Mouse (Mus musculus): ENCODE measurements at regions not wholly inside any gene's neighbourhood (a gene's known extent, or its start where the extent isn't known, plus 50 kb on each side); places are given as distances from the start of the nearest gene placed in this dataset.

GRCm38 (mm10) chr4:56160551-56161256 is 579.2 kb upstream of the Gm26657 start:
- no peaks in the 10 kb centered on the region for H3K9me3 ChIP-seq (ENCODE audit: control insufficient read depth)
- no peak for TF ChIP-seq CTCF (IDR thresholded peaks at IDR 0.05; ENCODE audit: low read depth)
- no peaks in the 10 kb centered on the region for H3K27me3 ChIP-seq (replicated peaks; ENCODE audit: control insufficient read depth, insufficient read depth, low read length)
- no peaks in the 10 kb centered on the region for H3K36me3 ChIP-seq (ENCODE audit: control insufficient read depth, insufficient read depth)
- H3K9ac ChIP-seq (ENCODE audit: low read depth, low read length), result no peak overlapping the region
- 82% methylated on average over 13 of the region's 13 CpGs for WGBS
- H3K27ac ChIP-seq (ENCODE audit: low read depth, low read length), result no peak overlapping the region
- H3K4me3 ChIP-seq (ENCODE audit: low read depth, low read length), result no peak overlapping the region
- no peak for ATAC-seq
- no peaks in the 10 kb centered on the region for H3K4me1 ChIP-seq (replicated peaks; ENCODE audit: control insufficient read depth, insufficient read depth, low read length)
- no peak overlapping the region for H3K4me2 ChIP-seq (replicated peaks; ENCODE audit: low read depth)

GRCm38 (mm10) chr4:56157521-56158065 is 582.3 kb upstream of the Gm26657 start:
- no peaks in the 10 kb centered on the region for H3K9me3 ChIP-seq (ENCODE audit: control insufficient read depth)
- ATAC-seq, result no peak
- H3K4me3 ChIP-seq (ENCODE audit: low read depth, low read length), result no peak overlapping the region
- H3K27ac ChIP-seq (ENCODE audit: low read depth, low read length), result no peak overlapping the region
- H3K4me2 ChIP-seq (replicated peaks; ENCODE audit: low read depth), result no peak overlapping the region
- TF ChIP-seq CTCF (IDR thresholded peaks at IDR 0.05; ENCODE audit: low read depth), result no peak
- H3K27me3 ChIP-seq (replicated peaks; ENCODE audit: control insufficient read depth, insufficient read depth, low read length), result no peaks in the 10 kb centered on the region
- no peak overlapping the region for H3K9ac ChIP-seq (ENCODE audit: low read depth, low read length)
- H3K4me1 ChIP-seq (replicated peaks; ENCODE audit: control insufficient read depth, insufficient read depth, low read length), result no peaks in the 10 kb centered on the region
- WGBS, result 58% methylated on average over 3 of the region's 3 CpGs
- no peaks in the 10 kb centered on the region for H3K36me3 ChIP-seq (ENCODE audit: control insufficient read depth, insufficient read depth)

GRCm38 (mm10) chr4:56150716-56151115 is 589.2 kb upstream of the Gm26657 start:
- no peak overlapping the region for H3K27ac ChIP-seq (ENCODE audit: low read depth, low read length)
- WGBS, result 96% methylated on average over 1 of the region's 1 CpGs
- no peaks in the 10 kb centered on the region for H3K36me3 ChIP-seq (ENCODE audit: control insufficient read depth, insufficient read depth)
- no peak for ATAC-seq
- H3K4me2 ChIP-seq (replicated peaks; ENCODE audit: low read depth), result no peak overlapping the region
- no peak overlapping the region for H3K4me3 ChIP-seq (ENCODE audit: low read depth, low read length)
- H3K9me3 ChIP-seq (ENCODE audit: control insufficient read depth), result no peaks in the 10 kb centered on the region
- H3K4me1 ChIP-seq (replicated peaks; ENCODE audit: control insufficient read depth, insufficient read depth, low read length), result no peaks in the 10 kb centered on the region
- TF ChIP-seq CTCF (IDR thresholded peaks at IDR 0.05; ENCODE audit: low read depth), result no peak
- H3K9ac ChIP-seq (ENCODE audit: low read depth, low read length), result no peak overlapping the region
- H3K27me3 ChIP-seq (replicated peaks; ENCODE audit: control insufficient read depth, insufficient read depth, low read length), result no peaks in the 10 kb centered on the region

GRCm38 (mm10) chr4:56143827-56144226 is 596.0 kb upstream of the Gm26657 start:
- no peak for ATAC-seq
- Histone ChIP-seq H3K4me3 (ENCODE audit: low read depth, low read length) (no peak overlapping the region), H3K36me3 (ENCODE audit: control insufficient read depth, insufficient read depth) (no peaks in the 10 kb centered on the region), H3K4me2 (replicated peaks; ENCODE audit: low read depth) (no peak overlapping the region), H3K9ac (ENCODE audit: low read depth, low read length) (no peak overlapping the region), H3K4me1 (replicated peaks; ENCODE audit: control insufficient read depth, insufficient read depth, low read length) (no peaks in the 10 kb centered on the region; the same call in 1 of the 2 replicates), H3K27me3 (replicated peaks; ENCODE audit: control insufficient read depth, insufficient read depth, low read length) (no peaks in the 10 kb centered on the region), H3K9me3 (ENCODE audit: control insufficient read depth) (no peaks in the 10 kb centered on the region), H3K27ac (ENCODE audit: low read depth, low read length) (no peak overlapping the region)
- WGBS, result 94% methylated on average over 2 of the region's 2 CpGs
- no peak for TF ChIP-seq CTCF (IDR thresholded peaks at IDR 0.05; ENCODE audit: low read depth)

GRCm38 (mm10) chr4:56136837-56137236 is 603.0 kb upstream of the Gm26657 start:
- H3K4me1 ChIP-seq (replicated peaks; ENCODE audit: control insufficient read depth, insufficient read depth, low read length), result no peaks in the 10 kb centered on the region; the same call in 1 of the 2 replicates
- H3K27me3 ChIP-seq (replicated peaks; ENCODE audit: control insufficient read depth, insufficient read depth, low read length), result no peaks in the 10 kb centered on the region
- no peak for TF ChIP-seq CTCF (IDR thresholded peaks at IDR 0.05; ENCODE audit: low read depth)
- H3K4me3 ChIP-seq (ENCODE audit: low read depth, low read length), result no peak overlapping the region
- H3K27ac ChIP-seq (ENCODE audit: low read depth, low read length), result no peak overlapping the region
- no peaks in the 10 kb centered on the region for H3K36me3 ChIP-seq (ENCODE audit: control insufficient read depth, insufficient read depth)
- WGBS, result 82% methylated on average over 3 of the region's 3 CpGs
- H3K9me3 ChIP-seq (ENCODE audit: control insufficient read depth), result no peaks in the 10 kb centered on the region
- no peak overlapping the region for H3K9ac ChIP-seq (ENCODE audit: low read depth, low read length)
- no peak for ATAC-seq
- no peak overlapping the region for H3K4me2 ChIP-seq (replicated peaks; ENCODE audit: low read depth)

- WGBS, result 78% methylated on average over 5 of the region's 5 CpGs
- Histone ChIP-seq H3K4me1 (replicated peaks; ENCODE audit: control insufficient read depth, insufficient read depth, low read length) (no peaks in the 10 kb centered on the region; the same call in 1 of the 2 replicates), H3K4me3 (ENCODE audit: low read depth, low read length) (no peak overlapping the region), H3K27ac (ENCODE audit: low read depth, low read length) (no peak overlapping the region), H3K4me2 (replicated peaks; ENCODE audit: low read depth) (no peak overlapping the region), H3K36me3 (ENCODE audit: control insufficient read depth, insufficient read depth) (no peaks in the 10 kb centered on the region), H3K9me3 (ENCODE audit: control insufficient read depth) (no peaks in the 10 kb centered on the region), H3K27me3 (replicated peaks; ENCODE audit: control insufficient read depth, insufficient read depth, low read length) (no peaks in the 10 kb centered on the region), H3K9ac (ENCODE audit: low read depth, low read length) (no peak overlapping the region)
- no peak for ATAC-seq
- no peak for TF ChIP-seq CTCF (IDR thresholded peaks at IDR 0.05; ENCODE audit: low read depth)
Observed at GRCm38 (mm10) chr4:56134350-56134749, 602.1 kb upstream of the Klf4 start.

Measured in intestine, postnatal 0 days (tissue).